9 mouse cellular contexts compared by ENCODE assay signal in the genomic region with DNA sequence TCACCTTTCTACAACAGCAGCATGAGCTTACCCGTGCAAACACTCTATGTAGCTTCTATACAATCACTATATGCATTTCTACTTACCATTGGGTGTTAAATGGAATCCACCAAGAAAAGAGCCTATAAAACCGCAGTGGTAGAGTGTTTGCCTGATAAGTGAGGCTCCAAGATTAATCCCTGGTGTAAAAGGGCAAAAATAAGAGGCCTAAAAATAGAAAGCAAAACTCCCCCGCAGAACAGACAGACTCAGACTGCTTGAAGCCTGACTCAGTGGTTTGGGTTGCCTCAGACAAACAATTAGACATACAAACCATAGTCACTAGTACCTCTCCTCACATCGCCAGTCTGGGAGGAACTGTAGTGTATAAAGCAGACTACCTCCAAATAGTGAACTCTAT. TPM values are rescaled to one million over a fixed set of nuclear protein-coding genes. Genes with fewer than 3 reads are reported as not detected.
DNase-seq lines count a peak whose midpoint lies in the region; ATAC-seq and TF ChIP-seq lines count a peak whose summit lies in the region.
"Had no signal": no experiment of that assay in that cellular context is flagged by ENCODE, and none has a peak within 500 bp of the region (broad histone marks: within the 10 kb centered on the region; RNA-seq: fewer than 3 reads in every experiment).

A gene (minus strand): TSS at position 112 of the 400 bp plus-strand sequence.

- H3K27me3 ChIP-seq in kidney, embryonic 14.5 days (ENCODE audit: control insufficient read depth, insufficient read depth, low read length), result no peaks in the 10 kb centered on the region
- H3K27me3 ChIP-seq in hindbrain, embryonic 13.5 days, result no peaks in the 10 kb centered on the region; the same call in 1 of the 2 replicates
- H3K27me3 ChIP-seq in myocyte (ENCODE audit: control insufficient read depth, insufficient read depth, insufficient read length), result no peaks in the 10 kb centered on the region

- H3ac ChIP-seq in myocyte (ENCODE audit: control insufficient read depth, insufficient read length), result no peak within 1 kb of the TSS

- no peak within 1 kb of the TSS for H3K4me3 ChIP-seq in kidney, embryonic 14.5 days (ENCODE audit: low read length)
- H3K4me3 ChIP-seq in hindbrain, embryonic 13.5 days, result no peak within 1 kb of the TSS
- no peak within 1 kb of the TSS for H3K4me3 ChIP-seq in myocyte

- TF ChIP-seq POLR2A in myocyte (IDR thresholded peaks at IDR 0.05; ENCODE audit: insufficient read length, low read depth), result no peak

- no peak for ATAC-seq in kidney, embryonic 14.5 days (ENCODE audit: low FRiP score, low TSS enrichment)
- no peak for ATAC-seq in hindbrain, embryonic 13.5 days (ENCODE audit: low FRiP score)

- no peak for DNase-seq in kidney, postnatal 14 days
- DNase-seq in brain, adult 2 months (ENCODE audit: low read depth, low spot score), result peak; percentile 54
- no peak for DNase-seq in embryo, embryonic 11 days
- no peak for DNase-seq in gastrocnemius, postnatal 4 days (ENCODE audit: low spot score in 2 of 2)
- no peak for DNase-seq in cerebellum, postnatal 10 days
- DNase-seq: thymus, postnatal 4 days had no signal

- H3K27ac ChIP-seq in kidney, embryonic 14.5 days (ENCODE audit: low read depth, low read length), result no peak within 1 kb of the TSS
- no peak within 1 kb of the TSS for H3K27ac ChIP-seq in hindbrain, embryonic 13.5 days

- 73% methylated on average over 4 of the region's 4 CpGs for WGBS in kidney, embryonic 14.5 days
- 79% methylated on average over 4 of the region's 4 CpGs for WGBS in hindbrain, embryonic 13.5 days

- no peaks in the 10 kb centered on the region for H3K4me1 ChIP-seq in kidney, embryonic 14.5 days (ENCODE audit: control insufficient read depth, insufficient read depth, low read length)
- H3K4me1 ChIP-seq in hindbrain, embryonic 13.5 days (replicated peaks), result peaks cover 2% of the 10 kb centered on the region; the same call in 1 of the 2 replicates

- no peak within 1 kb of the TSS for H3K9ac ChIP-seq in kidney, embryonic 14.5 days (ENCODE audit: low read depth, low read length)
- no peak within 1 kb of the TSS for H3K9ac ChIP-seq in hindbrain, embryonic 13.5 days

- H3K9me3 ChIP-seq in kidney, embryonic 14.5 days (ENCODE audit: control insufficient read depth, low read length), result no peaks in the 10 kb centered on the region
- no peaks in the 10 kb centered on the region for H3K9me3 ChIP-seq in hindbrain, embryonic 13.5 days

- H3K79me2 ChIP-seq in myocyte (ENCODE audit: control insufficient read depth, insufficient read depth), result no peaks in the 10 kb centered on the region

- H3K36me3 ChIP-seq in kidney, embryonic 14.5 days (ENCODE audit: control insufficient read depth, insufficient read depth, low read length), result no peaks in the 10 kb centered on the region
- no peaks in the 10 kb centered on the region for H3K36me3 ChIP-seq in hindbrain, embryonic 13.5 days
- H3K36me3 ChIP-seq in myocyte (ENCODE audit: control insufficient read depth, insufficient read depth), result no peaks in the 10 kb centered on the region

- no peak within 1 kb of the TSS for H3K4me2 ChIP-seq in kidney, embryonic 14.5 days (replicated peaks; ENCODE audit: low read depth, low read length)
- no peak within 1 kb of the TSS for H3K4me2 ChIP-seq in hindbrain, embryonic 13.5 days
- H3K4me2 ChIP-seq in myocyte (ENCODE audit: low read depth), result peak within 1 kb of the TSS; percentile 72

TF ChIP-seq in myocyte, 11 proteins besides CTCF, POLR2A, EP300 and RAD21:
- TF ChIP-seq E2F4 (IDR thresholded peaks at IDR 0.05; ENCODE audit: insufficient read depth) (no peak), TCF12 (IDR thresholded peaks at IDR 0.05; ENCODE audit: insufficient read depth, poor library complexity, severe bottlenecking) (no peak), MAX (IDR thresholded peaks at IDR 0.05; ENCODE audit: low read depth) (no peak), POLR2AphosphoS2 (IDR thresholded peaks at IDR 0.05; ENCODE audit: insufficient read length, low read depth) (no peak), REST (IDR thresholded peaks at IDR 0.05; ENCODE audit: insufficient read depth, insufficient read length) (no peak)
TF ChIP-seq in myocyte: peak in this region for 0.

RNA-seq across cellular contexts. Expression of the gene that starts here (rescaled TPM):
- 17.9 and 25.4 TPM in 2 replicates for polyA plus RNA-seq in kidney, embryonic 14.5 days (2014; fragmentation: Nextera tagmentation; extraction: Ambion mirVana)
- 31.2 and 32.0 TPM in 2 replicates for polyA plus RNA-seq in hindbrain, embryonic 13.5 days (2015; fragmentation: Nextera tagmentation; extraction: Ambion mirVana)
- polyA plus RNA-seq in myocyte (2012; fragmentation: generic; extraction: Trizol), result 5.5 TPM
- 1 to 10 TPM; 2.8 to 4.9 TPM for total RNA-seq in gastrocnemius, postnatal 4 days (2021)
